15 mouse cellular contexts compared by ENCODE assay signal in the genomic region with DNA sequence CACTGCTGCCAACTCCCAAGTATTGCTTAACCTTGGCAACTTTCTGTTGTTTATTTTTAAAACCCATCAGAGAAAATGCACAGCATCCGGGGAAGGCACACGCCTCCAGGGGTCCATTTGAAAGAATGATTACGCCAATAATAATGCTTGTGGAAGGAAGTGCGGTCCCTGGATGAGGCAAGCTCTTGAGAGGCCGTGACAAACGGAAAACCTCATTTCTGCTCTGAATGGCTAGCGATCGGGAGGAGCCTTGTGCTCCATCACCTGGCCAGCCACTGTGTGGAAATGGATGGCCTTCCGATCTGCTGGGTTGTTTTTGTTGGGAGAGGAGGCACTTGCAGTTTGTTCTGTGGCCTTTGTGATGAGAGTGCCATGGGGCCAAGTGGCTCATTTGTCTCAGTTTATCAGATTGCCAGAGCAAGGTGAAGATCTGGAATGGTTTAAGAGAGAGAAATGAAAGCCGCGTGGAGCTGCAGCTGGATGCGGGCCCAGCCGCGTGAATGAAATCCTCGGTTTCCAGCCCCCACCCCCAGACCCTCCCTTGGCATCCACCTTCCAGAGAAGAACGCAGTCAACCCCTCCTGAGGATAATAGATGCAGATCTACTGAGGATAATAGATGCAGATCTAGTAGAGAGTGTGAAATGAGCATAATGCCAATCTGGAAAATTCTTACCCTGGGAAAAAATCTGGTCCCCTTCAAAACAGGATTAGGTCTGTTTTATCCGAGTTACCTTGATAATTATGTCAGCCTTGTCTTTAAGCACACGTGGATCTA.
A peak's percentile ranks its signal among the peaks of the same experiment; 100 is the strongest.
DNase-seq lines count a peak whose midpoint lies in the region; ATAC-seq and TF ChIP-seq lines count a peak whose summit lies in the region.
"Had no signal": no experiment of that assay in that cellular context is flagged by ENCODE, and none has a peak within 500 bp of the region (broad histone marks: within the 10 kb centered on the region; RNA-seq: fewer than 3 reads in every experiment).

No protein-coding gene starts in this region.

- H3K36me3 ChIP-seq in lung, embryonic 15.5 days, result no peaks in the 10 kb centered on the region
- no peaks in the 10 kb centered on the region for H3K36me3 ChIP-seq in embryonic facial prominence, embryonic 12.5 days
- H3K36me3 ChIP-seq in forebrain, postnatal 0 days (ENCODE audit: insufficient read depth), result no peaks in the 10 kb centered on the region
- H3K36me3 ChIP-seq: midbrain, embryonic 15.5 days; neural tube, embryonic 12.5 days had no signal

- H3K4me2 ChIP-seq in lung, embryonic 15.5 days, result 0 out of 2 replicates have a peak overlapping the region, but pooled peaks have one; percentile 8
- H3K4me2 ChIP-seq in embryonic facial prominence, embryonic 12.5 days (replicated peaks), result no peak overlapping the region
- no peak overlapping the region for H3K4me2 ChIP-seq in forebrain, postnatal 0 days (ENCODE audit: low read depth)
- H3K4me2 ChIP-seq: midbrain, embryonic 15.5 days; neural tube, embryonic 12.5 days had no signal

- no peaks in the 10 kb centered on the region for H3K9me3 ChIP-seq in lung, embryonic 15.5 days
- H3K9me3 ChIP-seq in embryonic facial prominence, embryonic 12.5 days, result no peaks in the 10 kb centered on the region
- H3K9me3 ChIP-seq in forebrain, postnatal 0 days (ENCODE audit: low read length), result no peaks in the 10 kb centered on the region
- H3K9me3 ChIP-seq: midbrain, embryonic 15.5 days; neural tube, embryonic 12.5 days had no signal

- TF ChIP-seq CTCF in forebrain, postnatal 0 days (IDR thresholded peaks at IDR 0.05; ENCODE audit: low read depth), result no peak

- no peak overlapping the region for H3K4me3 ChIP-seq in lung, embryonic 15.5 days
- H3K4me3 ChIP-seq in embryonic facial prominence, embryonic 12.5 days, result no peak overlapping the region
- no peak overlapping the region for H3K4me3 ChIP-seq in forebrain, postnatal 0 days (ENCODE audit: low read depth, low read length)
- H3K4me3 ChIP-seq: midbrain, embryonic 15.5 days; neural tube, embryonic 12.5 days had no signal

- WGBS in lung, embryonic 15.5 days, result 36% methylated on average over 18 of the region's 18 CpGs
- 57% methylated on average over 18 of the region's 18 CpGs for WGBS in embryonic facial prominence, embryonic 12.5 days
- 51% methylated on average over 18 of the region's 18 CpGs for WGBS in forebrain, postnatal 0 days

- H3K27me3 ChIP-seq in lung, embryonic 15.5 days, result no peaks in the 10 kb centered on the region
- no peaks in the 10 kb centered on the region for H3K27me3 ChIP-seq in embryonic facial prominence, embryonic 12.5 days
- H3K27me3 ChIP-seq in forebrain, postnatal 0 days (ENCODE audit: insufficient read depth, low read length), result no peaks in the 10 kb centered on the region
- H3K27me3 ChIP-seq: midbrain, embryonic 15.5 days; neural tube, embryonic 12.5 days had no signal

- no peak for ATAC-seq in lung, embryonic 15.5 days (ENCODE audit: borderline replicate concordance, extremely low read depth, low FRiP score, low TSS enrichment)
- no peak for ATAC-seq in embryonic facial prominence, embryonic 12.5 days (ENCODE audit: insufficient number of reproducible peaks, insufficient read depth, low FRiP score, low TSS enrichment)
- ATAC-seq in forebrain, postnatal 0 days, result peak; percentile 91
- peak; percentile 54 for ATAC-seq in megakaryocyte progenitor cell, adult 5-6 weeks (replicated peaks; ENCODE audit: poor library complexity)
- ATAC-seq: midbrain, embryonic 15.5 days had no signal

- 0 out of 2 replicates have a peak, but pooled peaks cover 5% of the 10 kb centered on the region for H3K4me1 ChIP-seq in lung, embryonic 15.5 days
- peaks cover 20% of the 10 kb centered on the region for H3K4me1 ChIP-seq in embryonic facial prominence, embryonic 12.5 days
- H3K4me1 ChIP-seq in forebrain, postnatal 0 days (ENCODE audit: insufficient read depth), result no peaks in the 10 kb centered on the region
- H3K4me1 ChIP-seq: neural tube, embryonic 12.5 days had no signal

- H3K27ac ChIP-seq in lung, embryonic 15.5 days, result no peak overlapping the region
- 0 out of 2 replicates have a peak overlapping the region, but pooled peaks have one; percentile 60 for H3K27ac ChIP-seq in embryonic facial prominence, embryonic 12.5 days
- no peak overlapping the region for H3K27ac ChIP-seq in forebrain, postnatal 0 days (ENCODE audit: low read depth, low read length)
- H3K27ac ChIP-seq: liver, embryonic 14.5 days; macrophage; midbrain, embryonic 15.5 days; neural tube, embryonic 12.5 days had no signal

- no peak overlapping the region for H3K9ac ChIP-seq in lung, embryonic 15.5 days
- no peak overlapping the region for H3K9ac ChIP-seq in embryonic facial prominence, embryonic 12.5 days
- H3K9ac ChIP-seq in forebrain, postnatal 0 days, result no peak overlapping the region
- H3K9ac ChIP-seq: liver, embryonic 14.5 days; midbrain, embryonic 15.5 days; neural tube, embryonic 12.5 days had no signal

- no peak for DNase-seq in lung, postnatal 36 days
- DNase-seq in forebrain, postnatal 0 days, result peak; percentile 38
- no peak for DNase-seq in ovary, postnatal 10 days (ENCODE audit: low spot score)
- no peak for DNase-seq in gastrocnemius, adult 8-10 months (ENCODE audit: low spot score in 2 of 2)
- DNase-seq in urinary bladder, adult 18-20 months (ENCODE audit: low spot score in 2 of 2), result no peak
- DNase-seq: cerebellum, postnatal 25 days; kidney, adult 9 months; thymus, postnatal 14 days had no signal

Comparison
In these comparisons a context has a peak if more than half of its experiments do, and no peak if none do; other contexts are left out.
1. ATAC-seq: peak in forebrain, postnatal 0 days (single experiment) and megakaryocyte progenitor cell, adult 5-6 weeks (single experiment); none in lung, embryonic 15.5 days (single experiment) and embryonic facial prominence, embryonic 12.5 days (single experiment).